Mouse (Mus musculus): Measurements from ENCODE around the gene Tmem63c. TPM values are rescaled to one million over a fixed set of nuclear protein-coding genes. Genes with fewer than 3 reads are reported as not detected.

Tmem63c gene
- 0.05 and 0.10 TPM in 2 replicates for polyA plus RNA-seq (2015; fragmentation: Nextera tagmentation; extraction: Ambion mirVana)

DNA sequence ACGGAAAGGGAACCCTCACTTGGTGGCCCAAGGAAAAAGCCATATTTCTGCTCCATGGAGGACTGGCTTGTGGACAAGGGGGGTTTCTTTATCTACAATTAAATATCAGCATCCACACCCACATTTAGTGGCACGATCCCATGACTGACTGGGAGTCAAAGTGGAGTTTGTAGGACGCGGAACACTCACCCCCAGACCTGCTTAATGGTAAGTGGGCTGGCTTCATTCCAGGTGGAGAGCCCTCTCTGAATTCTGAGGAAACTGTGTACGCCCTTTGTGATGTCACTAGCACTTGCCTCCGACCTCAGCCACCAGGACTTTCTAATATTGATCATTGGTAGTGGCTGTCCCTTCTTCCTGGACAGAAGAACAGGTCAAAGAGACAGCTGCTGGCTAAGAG, at the start of gene Tmem63c:
TSS of gene Tmem63c (plus strand) at position 301 of the 400 bp plus-strand sequence.
- WGBS: 68% methylated on average over 6 of the region's 6 CpGs
- Histone ChIP-seq H3K36me3 (no peaks in the 10 kb centered on the region), H3K4me1 (replicated peaks) (no peaks in the 10 kb centered on the region; the same call in 1 of the 2 replicates), H3K27ac (no peak within 1 kb of the TSS), H3K27me3 (peaks cover 18% of the 10 kb centered on the region), H3K9ac (no peak within 1 kb of the TSS), H3K9me3 (replicated peaks) (no peaks in the 10 kb centered on the region), H3K4me3 (no peak within 1 kb of the TSS), H3K4me2 (no peak within 1 kb of the TSS)
- ATAC-seq (replicated peaks; ENCODE audit: insufficient number of reproducible peaks, insufficient read depth, low FRiP score, low read depth): no peak

GRCm38 (mm10) chr12:86973216-86973615, 47.9 kb upstream of the Tmem63c start:
- H3K27me3 ChIP-seq: peaks cover 7% of the 10 kb centered on the region; the same call in 1 of the 2 replicates
- no peaks in the 10 kb centered on the region for H3K36me3 ChIP-seq
- no peak overlapping the region for H3K4me3 ChIP-seq
- no peak overlapping the region for H3K9ac ChIP-seq
- peak overlapping the region; percentile 3; the same call in 1 of the 2 replicates for H3K4me2 ChIP-seq
- 9% methylated on average over 7 of the region's 7 CpGs for WGBS
- ATAC-seq (replicated peaks; ENCODE audit: insufficient number of reproducible peaks, insufficient read depth, low FRiP score, low read depth): peak; percentile 66
- H3K4me1 ChIP-seq (replicated peaks): peaks cover 44% of the 10 kb centered on the region
- no peaks in the 10 kb centered on the region for H3K9me3 ChIP-seq (replicated peaks)
- peak overlapping the region; percentile 46 for H3K27ac ChIP-seq

GRCm38 (mm10) chr12:86973706-86974105, 47.4 kb upstream of the Tmem63c start:
- Histone ChIP-seq H3K36me3 (no peaks in the 10 kb centered on the region), H3K27me3 (peaks cover 12% of the 10 kb centered on the region), H3K9me3 (replicated peaks) (no peaks in the 10 kb centered on the region), H3K27ac (peak overlapping the region; percentile 46; the same call in 1 of the 2 replicates), H3K4me2 (no peak overlapping the region), H3K4me1 (replicated peaks) (peaks cover 39% of the 10 kb centered on the region), H3K9ac (no peak overlapping the region), H3K4me3 (no peak overlapping the region)
- ATAC-seq (replicated peaks; ENCODE audit: insufficient number of reproducible peaks, insufficient read depth, low FRiP score, low read depth): no peak
- WGBS: 31% methylated on average over 8 of the region's 8 CpGs

DNA sequence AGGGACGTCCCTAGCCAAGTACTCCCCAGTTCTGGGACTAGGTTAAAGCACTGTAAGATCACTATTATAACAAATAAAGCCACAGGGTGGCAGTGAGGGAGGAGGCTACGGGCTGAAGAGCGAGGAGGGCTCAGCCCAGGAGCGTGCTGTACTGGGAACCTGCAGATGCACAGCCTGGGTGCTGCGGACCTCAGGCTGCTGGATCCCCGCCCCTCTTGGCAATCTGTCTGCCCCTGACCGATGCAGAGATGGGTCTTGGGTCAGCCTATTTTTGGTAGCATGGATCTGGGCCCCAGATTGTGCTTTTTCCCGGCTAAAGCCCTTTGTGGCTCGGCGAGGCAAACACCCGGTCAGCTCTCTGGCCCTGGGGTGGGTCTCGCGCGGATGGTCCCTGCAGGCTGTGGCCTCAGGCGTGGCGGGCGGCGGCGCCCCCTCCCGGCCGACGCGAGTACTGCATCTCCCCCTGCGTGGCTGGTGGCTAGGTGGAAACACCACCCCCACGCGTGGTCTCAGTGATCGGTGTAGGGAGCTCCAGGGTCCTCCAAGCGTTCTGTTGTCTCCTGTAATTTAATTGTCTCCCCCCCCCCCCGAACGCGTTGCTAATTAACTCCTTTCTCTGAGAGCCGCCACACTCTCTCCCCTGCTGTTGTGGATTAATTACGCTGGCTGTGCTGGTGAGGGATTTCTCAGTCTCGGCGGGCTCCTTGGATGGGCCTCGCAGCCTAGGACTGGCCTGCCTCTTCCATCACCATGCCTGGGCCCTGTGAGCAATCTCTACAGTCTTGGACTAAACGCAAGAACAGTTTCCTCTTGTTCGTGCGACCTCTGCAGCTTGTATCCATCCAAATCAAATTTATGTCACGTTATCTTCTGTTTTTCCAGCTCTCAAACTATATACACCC, 46.5 kb upstream of the Tmem63c start:
- Histone ChIP-seq H3K27me3 (peaks cover 17% of the 10 kb centered on the region), H3K4me2 (peak overlapping the region; percentile 70), H3K4me1 (replicated peaks) (peaks cover 33% of the 10 kb centered on the region), H3K27ac (peak overlapping the region; percentile 34; the same call in 1 of the 2 replicates), H3K36me3 (no peaks in the 10 kb centered on the region), H3K9ac (peak overlapping the region; percentile 41), H3K4me3 (peak overlapping the region; percentile 37), H3K9me3 (replicated peaks) (no peaks in the 10 kb centered on the region)
- 7% methylated on average over 40 of the region's 40 CpGs for WGBS
- ATAC-seq (replicated peaks; ENCODE audit: insufficient number of reproducible peaks, insufficient read depth, low FRiP score, low read depth): 0 out of 2 replicates have a peak, but pooled peaks have one; percentile 27

- Histone ChIP-seq H3K4me1 (replicated peaks) (peaks cover 33% of the 10 kb centered on the region), H3K4me2 (no peak overlapping the region), H3K9me3 (replicated peaks) (no peaks in the 10 kb centered on the region), H3K9ac (no peak overlapping the region), H3K27ac (no peak overlapping the region), H3K27me3 (peaks cover 26% of the 10 kb centered on the region), H3K36me3 (no peaks in the 10 kb centered on the region), H3K4me3 (no peak overlapping the region)
- WGBS: 53% methylated on average over 10 of the region's 10 CpGs
- no peak for ATAC-seq (replicated peaks; ENCODE audit: insufficient number of reproducible peaks, insufficient read depth, low FRiP score, low read depth)
Measured at GRCm38 (mm10) chr12:86975761-86976160, 45.4 kb upstream of the Tmem63c start.

DNA sequence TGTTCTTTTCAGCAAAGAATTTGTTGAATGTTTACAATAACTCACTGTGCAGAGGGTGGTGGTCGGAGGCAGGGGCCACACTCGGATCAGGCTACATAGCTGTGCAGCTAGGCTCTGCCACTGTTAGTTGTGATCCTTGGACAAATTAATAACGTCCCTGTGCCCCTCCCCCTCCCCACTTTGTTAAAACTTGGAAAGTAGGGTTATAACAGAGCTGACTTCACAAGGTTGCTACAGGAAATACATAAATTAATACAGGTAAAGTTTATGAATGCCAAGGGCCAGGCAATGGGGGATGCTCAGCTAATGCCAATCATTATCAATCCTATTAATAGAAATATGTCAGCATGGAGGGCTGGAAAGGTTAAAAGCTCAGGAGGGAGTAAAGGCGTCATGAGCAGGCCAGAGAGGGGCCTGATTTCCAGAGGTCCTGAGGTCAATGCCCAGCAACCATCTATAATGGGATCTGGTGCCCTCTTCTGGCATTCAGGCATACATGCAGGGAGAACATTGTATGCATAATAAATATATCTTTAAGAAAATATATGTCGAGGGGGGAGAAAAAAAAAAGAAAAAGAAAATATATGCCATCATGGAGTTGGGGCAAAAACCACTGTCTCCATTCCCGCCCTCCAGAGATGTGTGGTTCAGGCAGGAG, 44.5 kb upstream of the Tmem63c start:
- no peak for ATAC-seq (replicated peaks; ENCODE audit: insufficient number of reproducible peaks, insufficient read depth, low FRiP score, low read depth)
- Histone ChIP-seq H3K27me3 (peaks cover 34% of the 10 kb centered on the region), H3K36me3 (no peaks in the 10 kb centered on the region), H3K27ac (no peak overlapping the region), H3K4me1 (replicated peaks) (peaks cover 33% of the 10 kb centered on the region), H3K4me2 (no peak overlapping the region), H3K9me3 (replicated peaks) (no peaks in the 10 kb centered on the region), H3K4me3 (no peak overlapping the region), H3K9ac (no peak overlapping the region)
- WGBS: 59% methylated on average over 6 of the region's 6 CpGs

DNA sequence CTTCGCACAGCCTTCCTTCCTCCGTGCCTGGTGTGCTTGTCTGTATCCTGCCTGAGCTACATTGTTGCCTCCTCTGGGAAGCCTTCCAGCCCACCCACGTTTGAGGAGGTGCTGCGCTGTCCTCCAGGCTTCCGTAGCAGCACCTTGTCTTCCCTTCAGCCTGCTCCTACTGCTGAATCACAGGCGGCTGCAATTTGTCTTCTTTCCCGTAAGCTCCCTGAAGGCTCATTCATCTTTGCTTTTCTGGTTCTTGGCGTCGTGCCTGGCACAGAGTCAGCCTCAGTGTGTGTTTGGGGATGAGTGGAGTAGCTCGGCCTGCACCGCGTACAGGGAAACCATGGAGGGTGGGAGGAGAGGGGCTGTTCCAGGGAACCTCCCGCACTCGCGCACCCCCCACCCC, 43.3 kb upstream of the Tmem63c start:
- H3K27me3 ChIP-seq: peaks cover 46% of the 10 kb centered on the region
- no peak overlapping the region for H3K27ac ChIP-seq
- no peak overlapping the region for H3K4me3 ChIP-seq
- H3K9ac ChIP-seq: no peak overlapping the region
- no peak for ATAC-seq (replicated peaks; ENCODE audit: insufficient number of reproducible peaks, insufficient read depth, low FRiP score, low read depth)
- no peaks in the 10 kb centered on the region for H3K9me3 ChIP-seq (replicated peaks)
- H3K4me1 ChIP-seq (replicated peaks): peaks cover 30% of the 10 kb centered on the region
- H3K4me2 ChIP-seq: no peak overlapping the region
- no peaks in the 10 kb centered on the region for H3K36me3 ChIP-seq
- WGBS: 15% methylated on average over 15 of the region's 15 CpGs

DNA sequence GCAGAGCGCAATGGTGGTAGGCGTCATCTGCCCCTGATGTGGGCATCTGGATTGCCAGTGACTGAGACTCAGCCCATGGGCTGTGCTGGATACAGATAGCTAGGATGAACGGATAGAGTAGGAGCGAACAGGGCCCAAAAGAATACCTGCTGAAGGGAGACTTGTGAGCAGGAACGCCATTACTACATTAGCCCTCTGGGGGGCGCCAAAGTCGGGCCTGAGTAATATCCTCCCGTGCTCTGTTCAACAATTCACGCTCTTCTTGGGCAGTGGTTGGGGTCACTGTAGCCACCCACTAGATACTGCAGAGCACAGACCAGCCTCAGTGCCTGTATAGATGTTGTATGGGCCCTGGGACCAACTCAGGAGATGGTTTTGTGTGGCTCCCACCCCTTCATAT, 40.0 kb upstream of the Tmem63c start:
- 27% methylated on average over 9 of the region's 9 CpGs for WGBS
- Histone ChIP-seq H3K9ac (no peak overlapping the region), H3K4me3 (no peak overlapping the region), H3K9me3 (replicated peaks) (no peaks in the 10 kb centered on the region), H3K27me3 (peaks cover 78% of the 10 kb centered on the region), H3K27ac (no peak overlapping the region), H3K4me2 (no peak overlapping the region), H3K4me1 (replicated peaks) (peaks cover 11% of the 10 kb centered on the region), H3K36me3 (no peaks in the 10 kb centered on the region)
- no peak for ATAC-seq (replicated peaks; ENCODE audit: insufficient number of reproducible peaks, insufficient read depth, low FRiP score, low read depth)

GRCm38 (mm10) chr12:86983470-86984193, 37.5 kb upstream of the Tmem63c start:
- no peak; the same call in 1 of the 2 replicates for ATAC-seq (replicated peaks; ENCODE audit: insufficient number of reproducible peaks, insufficient read depth, low FRiP score, low read depth)

DNA sequence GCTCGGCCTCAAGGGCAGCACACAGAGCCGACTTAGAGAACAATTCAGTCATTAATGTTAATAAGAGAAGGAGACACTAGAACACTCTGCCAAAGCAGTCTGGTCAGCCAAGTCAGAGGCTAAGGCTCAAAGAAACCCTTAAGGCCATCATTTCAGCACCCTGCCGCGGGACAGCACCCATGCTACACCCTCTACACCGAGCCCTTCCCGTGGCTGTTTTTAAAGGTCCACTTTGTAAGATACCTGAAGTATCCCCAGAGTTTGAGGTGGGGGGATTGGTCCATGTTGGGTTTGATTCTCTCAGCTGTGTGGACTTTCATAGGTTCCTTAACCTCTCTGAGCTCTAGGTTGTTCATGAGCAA, 37.0 kb upstream of the Tmem63c start:
- Histone ChIP-seq H3K9me3 (replicated peaks) (no peaks in the 10 kb centered on the region), H3K4me1 (replicated peaks) (peaks cover 7% of the 10 kb centered on the region), H3K27me3 (peaks cover 91% of the 10 kb centered on the region), H3K36me3 (no peaks in the 10 kb centered on the region), H3K9ac (no peak overlapping the region), H3K27ac (no peak overlapping the region), H3K4me2 (no peak overlapping the region), H3K4me3 (no peak overlapping the region)
- no peak for ATAC-seq (replicated peaks; ENCODE audit: insufficient number of reproducible peaks, insufficient read depth, low FRiP score, low read depth)
- WGBS: 9% methylated on average over 6 of the region's 6 CpGs

More at GRCm38 (mm10) chr12:86983470-86984193, 37.5 kb upstream of the Tmem63c start:
- WGBS: 5% methylated on average over 28 of the region's 28 CpGs
- H3K36me3 ChIP-seq: no peaks in the 10 kb centered on the region
- H3K9ac ChIP-seq: no peak overlapping the region
- no peak overlapping the region for H3K4me2 ChIP-seq
- H3K4me1 ChIP-seq (replicated peaks): peaks cover 7% of the 10 kb centered on the region
- H3K27ac ChIP-seq: no peak overlapping the region
- no peak overlapping the region for H3K4me3 ChIP-seq
- peaks cover 91% of the 10 kb centered on the region for H3K27me3 ChIP-seq
- H3K9me3 ChIP-seq (replicated peaks): no peaks in the 10 kb centered on the region

DNA sequence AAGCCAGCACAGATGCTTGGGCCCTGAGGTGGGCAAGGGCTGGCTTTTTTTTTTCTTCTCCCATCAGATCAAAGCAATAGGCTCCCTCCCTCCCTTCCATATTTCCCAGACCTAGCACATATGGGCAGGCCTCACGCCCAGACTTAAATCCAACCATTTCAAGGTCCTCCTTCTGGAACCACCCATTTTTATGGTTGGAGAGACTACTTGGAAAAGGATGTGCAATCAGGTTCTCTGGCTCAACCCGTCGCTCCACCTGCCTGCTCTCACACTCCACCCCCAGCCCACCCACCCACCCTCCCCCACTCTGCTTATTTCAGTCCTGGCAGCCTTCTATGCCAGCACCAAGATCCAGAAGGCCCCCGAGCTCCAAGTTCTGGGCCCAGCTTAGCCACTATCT, 34.6 kb upstream of the Tmem63c start:
- H3K4me1 ChIP-seq (replicated peaks): peaks cover 20% of the 10 kb centered on the region
- no peaks in the 10 kb centered on the region for H3K9me3 ChIP-seq (replicated peaks)
- H3K27ac ChIP-seq: no peak overlapping the region
- no peak overlapping the region for H3K4me3 ChIP-seq
- 74% methylated on average over 4 of the region's 4 CpGs for WGBS
- H3K36me3 ChIP-seq: no peaks in the 10 kb centered on the region
- peaks cover 98% of the 10 kb centered on the region for H3K27me3 ChIP-seq
- ATAC-seq (replicated peaks; ENCODE audit: insufficient number of reproducible peaks, insufficient read depth, low FRiP score, low read depth): no peak
- no peak overlapping the region for H3K9ac ChIP-seq
- no peak overlapping the region for H3K4me2 ChIP-seq

All from heart, embryonic 15.5 days (tissue).